Mouse (Mus musculus): ENCODE measurements around the gene Pdzrn3.

- TF ChIP-seq CTCF (IDR thresholded peaks at IDR 0.05; ENCODE audit: borderline replicate concordance, insufficient read depth, low read length): no peak
- TF ChIP-seq POLR2A (IDR thresholded peaks at IDR 0.05; ENCODE audit: low read depth, low read length): no peak
These were observed 88.3 kb downstream of the Pdzrn3 start for GRCm38 (mm10) chr6:101289428-101289827.
